Mouse (Mus musculus) c-Kit-positive CD71-negative TER-119-negative erythroid progenitor cells, embryonic 14.5 days (primary cell): ENCODE results near the gene Phf11a.
"Not testable (repeated sequence)": the region's sequence is repeated elsewhere in the genome, so short reads cannot be mapped to it uniquely, and the experiment has no call there.

ENCODE experiments used
- DNase-seq: peaks from one replicate; pipeline ENCODE4 v3.0.0-alpha.2; 2013; ENCODE audit warnings: low read depth

The Phf11a gene

GRCm38 (mm10) chr14:59297391-59297790 lies at the start of gene Phf11a:
TSS of gene Phf11a (minus strand) at chr14:59297522.
- not testable (repeated sequence) for DNase-seq

GRCm38 (mm10) chr14:59341189-59341588 lies 43.9 kb upstream of the Phf11a start, which contains the start of gene Phf11b:
TSS of gene Phf11b (minus strand) at chr14:59341351.
- DNase-seq: not testable (repeated sequence)

GRCm38 (mm10) chr14:59339541-59339940 lies 42.2 kb upstream of the Phf11a start:
- no peak for DNase-seq

- not testable (repeated sequence) for DNase-seq
These were observed 38.7 kb upstream of the Phf11a start for GRCm38 (mm10) chr14:59336056-59336455.

GRCm38 (mm10) chr14:59330499-59330898 lies 33.2 kb upstream of the Phf11a start:
- DNase-seq: not testable (repeated sequence)

GRCm38 (mm10) chr14:59319970-59320369 lies 22.6 kb upstream of the Phf11a start:
- DNase-seq: not testable (repeated sequence)

- not testable (repeated sequence) for DNase-seq
These were observed 21.7 kb upstream of the Phf11a start for GRCm38 (mm10) chr14:59319036-59319435.

- DNase-seq: not testable (repeated sequence)
These were observed 5.6 kb downstream of the Phf11a start for GRCm38 (mm10) chr14:59291769-59292168.

GRCm38 (mm10) chr14:59274961-59275360 lies 22.4 kb downstream of the Phf11a start:
- not testable (repeated sequence) for DNase-seq

- DNase-seq: no peak
These were observed 37.3 kb downstream of the Phf11a start, which contains the start of gene Gm6904 for GRCm38 (mm10) chr14:59260056-59260455. TSS of gene Gm6904 (minus strand) at chr14:59260216.

GRCm38 (mm10) chr14:59255861-59256260 lies 41.5 kb downstream of the Phf11a start:
- not testable (repeated sequence) for DNase-seq

GRCm38 (mm10) chr14:59250350-59250749 lies 47.0 kb downstream of the Phf11a start:
- not testable (repeated sequence) for DNase-seq

- DNase-seq: no peak
These were observed 63.7 kb downstream of the Phf11a start for GRCm38 (mm10) chr14:59233635-59234034.

GRCm38 (mm10) chr14:59232003-59232402 lies 65.3 kb downstream of the Phf11a start:
- no peak for DNase-seq

- DNase-seq: no peak
These were observed 66.9 kb downstream of the Phf11a start for GRCm38 (mm10) chr14:59230331-59230966.

- no peak for DNase-seq
These were observed 67.5 kb downstream of the Phf11a start for GRCm38 (mm10) chr14:59229822-59230221.
